Mouse (Mus musculus) kidney, postnatal 0 days (tissue): ENCODE results near the gene Clec1b. TPM values are rescaled to one million over a fixed set of nuclear protein-coding genes. Genes with fewer than 3 reads are reported as not detected.

ENCODE experiments used
- ATAC-seq: fragments of 200-750 bp; cut with Nextera tagmentation; replicated peaks from 2 replicates; pipeline ENCODE4 v1.8.0; 2017; ENCODE audit warnings: low read depth, moderate number of reproducible peaks, moderate TSS enrichment, moderate library complexity; ENCODE audit not compliant: low FRiP score
- DNase-seq: peaks from one replicate; pipeline ENCODE4 v3.0.0-alpha.2; 2016; ENCODE audit warnings: low spot score
- H3K27ac ChIP-seq: fragments of 300-500 bp; sonication (generic); 2 replicates; pipeline ENCODE4 v1.5.1; 2014; ENCODE audit warnings: mild to moderate bottlenecking
- H3K27me3 ChIP-seq: fragments of 300-500 bp; sonication (generic); 2 replicates; pipeline ENCODE4 v1.6.1; 2014; ENCODE audit warnings: low read length, mixed read lengths; ENCODE audit not compliant: insufficient read depth
- H3K36me3 ChIP-seq: fragments of 300-500 bp; sonication (generic); 2 replicates; pipeline ENCODE4 v1.6.1; 2014; ENCODE audit warnings: low read length, mixed read lengths; ENCODE audit not compliant: insufficient read depth
- H3K4me1 ChIP-seq: fragments of 300-500 bp; sonication (generic); replicated peaks from 2 replicates; pipeline ENCODE4 v1.6.1; 2014; ENCODE audit warnings: antibody characterized with exemption, low read length, mixed read lengths; ENCODE audit not compliant: insufficient read depth
- H3K4me2 ChIP-seq: fragments of 300-500 bp; sonication (generic); 2 replicates; pipeline ENCODE4 v1.6.1; 2014; ENCODE audit warnings: mild to moderate bottlenecking, low read length, moderate library complexity, mixed read lengths
- H3K4me3 ChIP-seq: fragments of 300-500 bp; sonication (generic); replicated peaks from 2 replicates; pipeline ENCODE4 v1.5.1; 2014; ENCODE audit warnings: low read depth, low read length
- H3K9ac ChIP-seq: fragments of 300-500 bp; sonication (generic); 2 replicates; pipeline ENCODE4 v1.6.1; 2014; ENCODE audit warnings: low read depth, low read length
- H3K9me3 ChIP-seq: fragments of 300-500 bp; sonication (generic); replicated peaks from 2 replicates; pipeline ENCODE4 v1.6.1; 2016; ENCODE audit warnings: low read length, inconsistent platforms, mixed read lengths
- CTCF ChIP-seq: IDR thresholded peaks from 2 replicates; pipeline ENCODE4 v1.5.1; 2016; ENCODE audit warnings: antibody characterized with exemption, low read depth, mild to moderate bottlenecking, moderate library complexity
- WGBS: fragments of 180-500 bp; shearing (Covaris S2); extraction: QIAGEN DNeasy Blood & Tissue Kit; methylation state at CpG from one replicate; pipeline ENCODE4 v1.1.7; 2014; 5-methylcytosine and 5-hydroxymethylcytosine counted together
- polyA plus RNA-seq: library from polyadenylated mRNA; unstranded; fragments of >200 nt; fragmentation: Nextera tagmentation; extraction: Ambion mirVana; gene quantifications from 2 replicates; pipeline ENCODE4 v1.2.1, GENCODE M21; 2015

Gene Clec1b
- polyA plus RNA-seq, 1 experiment from 2014 or later: 1.5 TPM

DNA sequence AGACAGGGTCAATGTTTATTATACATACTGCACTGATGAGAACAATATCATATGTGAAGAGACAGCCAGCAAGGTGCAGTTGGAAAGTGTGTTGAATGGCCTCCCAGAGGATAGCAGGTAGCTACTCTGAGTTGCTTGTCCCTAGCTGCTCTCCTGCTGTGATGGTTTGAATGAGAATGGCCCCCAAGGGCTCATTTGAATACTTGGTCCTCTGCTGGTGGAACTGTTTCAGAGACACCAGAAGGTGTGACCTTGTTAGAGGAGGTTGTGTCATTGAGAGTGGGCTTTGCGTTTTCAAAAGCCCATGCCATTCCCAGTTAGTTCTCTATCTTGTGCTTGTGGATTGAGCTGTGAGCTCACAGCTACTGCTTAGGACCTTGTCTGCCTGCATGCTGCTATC lies 33.2 kb upstream of the Clec1b start:
- WGBS: 53% methylated on average over 1 of the region's 1 CpGs
- H3K4me2 ChIP-seq: no peak overlapping the region
- H3K4me1 ChIP-seq: no peaks in the 10 kb centered on the region
- no peaks in the 10 kb centered on the region for H3K9me3 ChIP-seq
- DNase-seq: no peak
- H3K27me3 ChIP-seq: no peaks in the 10 kb centered on the region
- no peak overlapping the region for H3K4me3 ChIP-seq
- no peak for ATAC-seq
- H3K27ac ChIP-seq: no peak overlapping the region
- no peak for TF ChIP-seq CTCF
- no peaks in the 10 kb centered on the region for H3K36me3 ChIP-seq
- no peak overlapping the region for H3K9ac ChIP-seq

- ATAC-seq (peak; percentile 49; the same call in 1 of the 2 replicates), DNase-seq (peak; percentile 93)
- TF ChIP-seq CTCF: peak; percentile 91
- H3K27me3 ChIP-seq: no peaks in the 10 kb centered on the region
- no peaks in the 10 kb centered on the region for H3K9me3 ChIP-seq
- no peak overlapping the region for H3K27ac ChIP-seq
- H3K4me2 ChIP-seq: no peak overlapping the region
- WGBS: 10% methylated on average over 6 of the region's 6 CpGs
- no peak overlapping the region for H3K9ac ChIP-seq
- no peaks in the 10 kb centered on the region for H3K36me3 ChIP-seq
- H3K4me3 ChIP-seq: no peak overlapping the region
- no peaks in the 10 kb centered on the region for H3K4me1 ChIP-seq
Measured at GRCm38 (mm10) chr6:129365959-129366359, 31.1 kb upstream of the Clec1b start.

GRCm38 (mm10) chr6:129369374-129370132 lies 27.5 kb upstream of the Clec1b start:
- Histone ChIP-seq H3K4me2 (no peak overlapping the region), H3K4me1 (no peaks in the 10 kb centered on the region), H3K4me3 (no peak overlapping the region), H3K36me3 (no peaks in the 10 kb centered on the region), H3K27ac (no peak overlapping the region), H3K27me3 (no peaks in the 10 kb centered on the region), H3K9me3 (no peaks in the 10 kb centered on the region), H3K9ac (no peak overlapping the region)
- WGBS: 55% methylated on average over 7 of the region's 7 CpGs
- DNase-seq (no peak), ATAC-seq (no peak)
- no peak for TF ChIP-seq CTCF

DNA sequence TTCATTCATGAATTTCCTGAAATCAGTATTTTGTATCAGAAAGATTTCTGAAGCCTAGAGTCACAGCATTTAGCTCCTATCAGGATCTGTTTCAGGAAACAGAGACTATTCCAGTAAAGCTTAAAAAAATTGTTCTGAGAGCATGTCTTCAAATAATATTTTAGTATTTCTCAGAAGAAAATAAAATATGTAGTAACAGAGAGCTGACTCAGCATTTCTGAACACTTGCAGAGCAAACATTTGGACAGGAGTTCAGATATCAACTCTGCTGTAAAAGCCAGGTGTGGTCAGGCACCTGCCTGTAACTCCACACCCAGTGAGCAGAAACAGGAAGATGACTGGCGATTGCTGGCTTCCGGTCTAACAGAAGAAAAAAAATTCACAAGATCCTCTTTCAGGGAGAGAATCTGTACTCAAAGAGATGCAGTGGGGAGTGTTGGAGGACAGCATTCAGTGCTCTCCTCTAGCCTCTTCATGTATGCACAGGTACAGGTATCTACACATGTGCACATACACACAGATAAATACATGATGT lies 22.1 kb upstream of the Clec1b start:
- H3K27me3 ChIP-seq: no peaks in the 10 kb centered on the region
- no peak for TF ChIP-seq CTCF
- no peak overlapping the region for H3K9ac ChIP-seq
- WGBS: 79% methylated on average over 2 of the region's 2 CpGs
- H3K27ac ChIP-seq: no peak overlapping the region
- ATAC-seq (no peak), DNase-seq (no peak)
- H3K4me2 ChIP-seq: no peak overlapping the region
- no peaks in the 10 kb centered on the region for H3K9me3 ChIP-seq
- H3K4me3 ChIP-seq: no peak overlapping the region
- H3K36me3 ChIP-seq: no peaks in the 10 kb centered on the region
- no peaks in the 10 kb centered on the region for H3K4me1 ChIP-seq

DNA sequence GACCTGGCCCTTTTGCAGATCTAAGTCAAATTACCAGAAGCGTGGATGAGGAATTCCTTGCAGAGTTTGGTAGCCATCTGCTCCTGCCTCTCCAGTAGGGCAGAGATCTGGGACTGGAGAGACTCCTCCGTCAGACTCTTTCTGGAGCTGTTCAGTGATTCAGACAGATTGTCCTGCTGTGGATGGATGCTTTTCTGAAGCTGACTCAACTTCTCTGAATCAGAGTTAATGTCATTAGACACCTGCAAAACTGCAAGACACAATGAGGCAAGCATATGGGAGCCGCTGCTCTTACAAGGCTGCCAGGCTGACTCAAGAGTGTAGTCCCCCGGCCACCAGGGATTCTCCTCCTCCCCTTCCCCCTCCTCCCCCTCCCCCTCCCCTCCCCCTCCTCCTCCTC lies 16.6 kb upstream of the Clec1b start:
- TF ChIP-seq CTCF: no peak
- DNase-seq: no peak
- Histone ChIP-seq H3K27me3 (no peaks in the 10 kb centered on the region), H3K9me3 (no peaks in the 10 kb centered on the region), H3K9ac (no peak overlapping the region), H3K27ac (no peak overlapping the region), H3K4me2 (no peak overlapping the region), H3K4me1 (no peaks in the 10 kb centered on the region), H3K36me3 (no peaks in the 10 kb centered on the region), H3K4me3 (no peak overlapping the region)
- no peak for ATAC-seq
- 66% methylated on average over 4 of the region's 4 CpGs for WGBS

DNA sequence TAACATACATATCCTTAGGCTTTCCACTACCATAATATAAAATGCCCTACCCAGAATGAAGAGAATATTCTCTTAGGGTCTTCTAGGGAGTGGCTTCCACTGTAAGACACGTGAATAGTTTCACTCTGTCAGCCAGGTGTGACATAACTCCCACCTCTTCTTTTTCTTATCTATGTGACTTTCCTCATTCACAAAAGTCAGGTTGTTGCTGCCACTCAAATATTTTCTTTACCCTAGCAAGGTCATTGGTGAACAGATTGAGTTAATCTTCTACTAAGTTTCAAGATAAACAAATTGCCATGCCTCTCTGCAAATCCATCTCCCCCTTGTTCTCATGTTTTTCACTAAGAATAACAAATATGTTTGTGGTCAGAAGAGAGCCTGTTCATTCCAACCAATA lies 15.4 kb upstream of the Clec1b start:
- 0 out of 2 replicates have a peak overlapping the region, but pooled peaks have one; percentile 36 for H3K27ac ChIP-seq
- H3K4me3 ChIP-seq: no peak overlapping the region
- no peak overlapping the region for H3K4me2 ChIP-seq
- TF ChIP-seq CTCF: no peak
- no peaks in the 10 kb centered on the region for H3K36me3 ChIP-seq
- no peak for DNase-seq
- ATAC-seq: no peak
- no peaks in the 10 kb centered on the region for H3K9me3 ChIP-seq
- H3K9ac ChIP-seq: no peak overlapping the region
- no peaks in the 10 kb centered on the region for H3K27me3 ChIP-seq
- H3K4me1 ChIP-seq: no peaks in the 10 kb centered on the region
- WGBS: 43% methylated on average over 1 of the region's 1 CpGs

- ATAC-seq (no peak), DNase-seq (no peak)
- WGBS: 63% methylated on average over 3 of the region's 3 CpGs
Measured at GRCm38 (mm10) chr6:129383466-129383865, 13.6 kb upstream of the Clec1b start.

More at GRCm38 (mm10) chr6:129383466-129383865, 13.6 kb upstream of the Clec1b start:
- H3K4me3 ChIP-seq: no peak overlapping the region
- no peak overlapping the region for H3K9ac ChIP-seq
- no peaks in the 10 kb centered on the region for H3K9me3 ChIP-seq
- no peaks in the 10 kb centered on the region for H3K27me3 ChIP-seq
- H3K4me1 ChIP-seq: no peaks in the 10 kb centered on the region
- H3K4me2 ChIP-seq: no peak overlapping the region
- no peak for TF ChIP-seq CTCF
- H3K27ac ChIP-seq: no peak overlapping the region
- no peaks in the 10 kb centered on the region for H3K36me3 ChIP-seq
